Mouse (Mus musculus) embryonic facial prominence, embryonic 14.5 days (tissue): ENCODE results near the gene Pde1c. TPM values are rescaled to one million over a fixed set of nuclear protein-coding genes. Genes with fewer than 3 reads are reported as not detected.
A peak's percentile ranks its signal among the peaks of the same experiment; 100 is the strongest.

Experiments used
- ATAC-seq: fragments of 200-750 bp; cut with Nextera tagmentation; 2 replicates; pipeline ENCODE4 v1.8.0; 2017; ENCODE audit warnings: low read depth, moderate number of reproducible peaks, moderate TSS enrichment
- DNase-seq: peaks from one replicate; pipeline ENCODE4 v3.0.0-alpha.2; 2015; ENCODE audit warnings: low spot score
- H3K27ac ChIP-seq: fragments of 300-500 bp; sonication (generic); replicated peaks from 2 replicates; pipeline ENCODE4 v1.5.1; 2014; ENCODE audit warnings: low read depth, mild to moderate bottlenecking, low read length, moderate library complexity
- H3K27me3 ChIP-seq: fragments of 300-500 bp; sonication (generic); replicated peaks from 2 replicates; pipeline ENCODE4 v1.6.1; 2014; ENCODE audit warnings: low read length; ENCODE audit not compliant: control insufficient read depth, insufficient read depth
- H3K36me3 ChIP-seq: fragments of 300-500 bp; sonication (generic); 2 replicates; pipeline ENCODE4 v1.6.1; 2014; ENCODE audit warnings: low read length, mixed read lengths; ENCODE audit not compliant: control insufficient read depth, insufficient read depth
- H3K4me1 ChIP-seq: fragments of 300-500 bp; sonication (generic); 2 replicates; pipeline ENCODE4 v1.6.1; 2014; ENCODE audit warnings: antibody characterized with exemption, low read length; ENCODE audit not compliant: control insufficient read depth, insufficient read depth
- H3K4me2 ChIP-seq: fragments of 300-500 bp; sonication (generic); 2 replicates; pipeline ENCODE4 v1.6.1; 2014; ENCODE audit warnings: low read depth, mild to moderate bottlenecking, low read length, moderate library complexity, mixed read lengths
- H3K4me3 ChIP-seq: fragments of 300-500 bp; sonication (generic); 2 replicates; pipeline ENCODE4 v1.5.1; 2014; ENCODE audit warnings: low read depth, mild to moderate bottlenecking, low read length
- H3K9ac ChIP-seq: fragments of 300-500 bp; sonication (generic); 2 replicates; pipeline ENCODE4 v1.6.1; 2014; ENCODE audit warnings: low read depth, mild to moderate bottlenecking, low read length, moderate library complexity, mixed read lengths
- H3K9me3 ChIP-seq: fragments of 300-500 bp; sonication (generic); 2 replicates; pipeline ENCODE4 v1.6.1; 2016; ENCODE audit warnings: low read length; ENCODE audit not compliant: control insufficient read depth
- WGBS: fragments of 180-500 bp; shearing (Covaris S2); extraction: QIAGEN DNeasy Blood & Tissue Kit; methylation state at CpG from one replicate; pipeline ENCODE4 v1.1.7; 2014; 5-methylcytosine and 5-hydroxymethylcytosine counted together
- microRNA-seq: library from miRNA; unstranded; fragments of <30 nt; microRNA quantifications from one replicate; pipeline ENCODE4, GENCODE M21; 2016; ENCODE audit warnings: borderline number of aligned reads
- polyA plus RNA-seq: library from polyadenylated mRNA; unstranded; fragments of >200 nt; fragmentation: Nextera tagmentation; extraction: Ambion mirVana; gene quantifications from 2 replicates; pipeline ENCODE4 v1.2.1, GENCODE M21; 2014

Gene Pde1c
- polyA plus RNA-seq, 1 experiment from 2014 or later, result 4.2 TPM

DNA sequence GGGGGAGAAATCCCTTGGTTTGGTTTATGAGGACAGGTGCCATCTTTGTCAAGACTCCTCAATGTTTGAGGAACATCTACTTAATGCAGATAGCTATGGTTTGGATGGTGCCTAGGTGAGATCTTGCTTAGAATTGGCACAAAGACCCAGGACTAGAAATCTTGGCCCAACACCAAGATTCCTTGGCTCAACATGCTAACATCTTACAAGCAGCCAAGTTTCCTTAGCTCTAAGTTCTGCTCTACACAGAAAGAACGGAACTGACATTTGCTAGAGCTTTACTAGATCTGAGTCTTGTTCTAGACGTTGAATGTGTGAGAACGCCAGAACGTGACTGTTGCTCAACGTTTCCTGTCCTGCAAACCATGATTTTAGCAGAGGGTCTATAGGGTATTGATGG lies 540.9 kb downstream of the Pde1c start:
- Histone ChIP-seq H3K9ac (no peak overlapping the region), H3K4me2 (no peak overlapping the region), H3K9me3 (no peaks in the 10 kb centered on the region), H3K36me3 (no peaks in the 10 kb centered on the region), H3K27ac (no peak overlapping the region), H3K4me1 (no peaks in the 10 kb centered on the region), H3K4me3 (no peak overlapping the region), H3K27me3 (no peaks in the 10 kb centered on the region)
- 72% methylated on average over 5 of the region's 5 CpGs for WGBS
- DNase-seq (no peak), ATAC-seq (no peak)

DNA sequence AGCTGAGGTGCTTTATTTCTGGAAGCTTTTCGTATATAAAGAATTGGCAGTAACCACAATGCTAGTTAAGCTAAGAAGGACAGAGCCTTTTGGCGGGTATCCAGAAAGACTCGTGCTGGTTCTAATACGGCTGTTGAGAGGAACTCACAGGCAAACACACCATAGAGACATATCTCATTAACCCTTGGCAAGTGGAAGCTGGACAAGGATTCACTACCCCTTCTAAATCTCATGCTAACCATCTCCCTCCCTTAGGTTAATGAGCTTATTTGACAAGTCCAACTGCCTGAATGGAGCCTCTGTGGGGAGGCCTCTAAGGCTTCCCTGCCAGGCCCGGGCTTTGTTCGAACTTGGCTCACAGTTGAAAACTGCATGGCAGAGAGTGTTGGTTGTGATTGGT lies 541.6 kb downstream of the Pde1c start:
- 62% methylated on average over 6 of the region's 6 CpGs for WGBS
- Histone ChIP-seq H3K4me1 (no peaks in the 10 kb centered on the region), H3K27ac (no peak overlapping the region), H3K9ac (no peak overlapping the region), H3K4me2 (no peak overlapping the region), H3K27me3 (no peaks in the 10 kb centered on the region), H3K36me3 (no peaks in the 10 kb centered on the region), H3K4me3 (no peak overlapping the region), H3K9me3 (no peaks in the 10 kb centered on the region)
- peak; percentile 64 for DNase-seq
- ATAC-seq, result no peak

DNA sequence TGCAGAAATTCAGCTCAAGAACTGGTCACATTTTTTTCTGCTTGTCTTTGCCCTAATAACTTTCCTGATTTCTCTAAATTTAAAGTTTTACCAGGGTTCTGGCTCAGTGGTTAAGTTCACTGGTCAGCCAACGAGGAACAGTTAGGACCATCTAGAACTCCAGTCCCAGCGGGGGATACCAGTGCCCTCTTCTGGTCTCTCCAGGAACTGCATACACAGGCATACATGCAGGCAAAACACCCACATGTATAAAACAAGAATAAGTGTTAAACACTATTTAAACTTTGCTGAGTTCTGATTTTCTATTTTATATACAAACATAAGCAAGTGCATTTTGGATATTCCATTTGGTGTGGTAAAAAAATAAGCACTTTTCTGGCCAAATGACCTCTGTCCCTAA lies 543.4 kb downstream of the Pde1c start:
- H3K27me3 ChIP-seq, result no peaks in the 10 kb centered on the region
- H3K36me3 ChIP-seq, result no peaks in the 10 kb centered on the region
- DNase-seq (no peak), ATAC-seq (no peak)
- H3K9me3 ChIP-seq, result no peaks in the 10 kb centered on the region
- 57% methylated on average over 2 of the region's 2 CpGs for WGBS
- no peak overlapping the region for H3K27ac ChIP-seq
- no peaks in the 10 kb centered on the region for H3K4me1 ChIP-seq
- H3K4me2 ChIP-seq, result no peak overlapping the region
- H3K4me3 ChIP-seq, result no peak overlapping the region
- H3K9ac ChIP-seq, result no peak overlapping the region

Small RNA genes within 50 kb of the gene (microRNA-seq; reads per million reads assigned to microRNA genes)
- gene Gm44413, result not detected

Other genes with a start within 250 kb of the Pde1c start
- 122 and 133 TPM in 2 replicates for gene Lsm5, start 135.6 kb upstream of the Pde1c start, polyA plus RNA-seq
- 13.1 and 14.6 TPM in 2 replicates for gene Avl9, start 145.8 kb upstream of the Pde1c start, polyA plus RNA-seq
- 16.7 TPM in 2 replicates for gene Kbtbd2, start 228.7 kb upstream of the Pde1c start, polyA plus RNA-seq